Mouse (Mus musculus): ENCODE measurements around the gene Ly86. TPM values are rescaled to one million over a fixed set of nuclear protein-coding genes. Genes with fewer than 3 reads are reported as not detected.

The Ly86 gene
- polyA plus RNA-seq (2014; fragmentation: Illumina TruSeq; extraction: RNeasy Lipid Tissue Mini Kit (QIAGEN cat#74804); ENCODE audit: insufficient read depth, low read depth, low replicate concordance) = 34.6 TPM

DNA sequence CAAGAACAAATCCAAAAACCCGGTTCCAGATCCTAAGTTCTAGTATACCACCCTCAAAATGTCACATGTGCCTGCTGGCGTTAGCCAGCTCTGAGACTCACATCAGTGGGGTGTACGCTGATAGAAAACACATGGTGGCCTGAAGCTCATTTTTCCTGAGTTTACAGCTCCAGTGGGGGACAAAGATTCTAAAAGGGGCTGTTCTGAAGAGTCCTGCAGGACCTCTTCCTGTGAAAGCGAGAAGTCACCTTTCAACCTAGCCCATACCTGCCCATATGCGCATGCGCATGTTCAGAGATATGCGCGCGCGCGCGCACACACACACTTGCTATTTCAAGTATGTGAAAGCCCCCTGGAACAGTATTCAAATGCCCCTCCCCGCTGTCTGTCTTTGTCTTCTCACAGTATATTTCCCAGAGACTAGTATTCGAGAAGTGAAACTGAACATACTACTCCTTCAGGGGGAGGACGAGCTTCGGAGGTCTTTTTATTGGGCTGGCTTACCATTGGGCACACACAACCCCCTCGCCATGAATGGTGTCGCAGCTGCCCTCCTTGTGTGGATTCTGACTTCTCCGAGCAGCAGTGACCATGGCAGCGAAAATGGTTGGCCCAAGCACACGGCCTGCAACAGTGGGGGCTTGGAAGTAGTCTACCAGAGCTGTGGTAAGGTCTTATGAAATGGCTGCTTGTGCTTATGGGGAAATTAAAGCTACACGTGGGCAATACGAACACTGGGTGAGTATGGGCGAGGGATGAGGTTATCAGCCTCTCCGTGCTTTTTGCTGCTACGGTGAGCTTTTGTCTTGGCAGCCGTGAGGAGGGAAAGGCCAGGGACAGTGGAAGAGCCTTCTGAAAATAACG is at the start of gene Ly86:
Gene Ly86 (plus strand): TSS at position 300 of the 864 bp plus-strand sequence.

All from lung, adult 10 weeks (tissue).